Mouse (Mus musculus) midbrain, postnatal 0 days (tissue): Measurements from ENCODE around the gene Dlgap5. TPM values are rescaled to one million over a fixed set of nuclear protein-coding genes. Genes with fewer than 3 reads are reported as not detected.

Source experiments
- ATAC-seq: fragments of 200-750 bp; cut with Nextera tagmentation; 2 replicates; pipeline ENCODE4 v1.8.0; 2017; ENCODE audit warnings: moderate number of reproducible peaks, mild to moderate bottlenecking, moderate TSS enrichment, moderate library complexity; ENCODE audit not compliant: low FRiP score
- DNase-seq: peaks from one replicate; pipeline ENCODE4 v3.0.0-alpha.2; 2015; ENCODE audit warnings: low spot score
- H3K27ac ChIP-seq: fragments of 300-500 bp; sonication (generic); 2 replicates; pipeline ENCODE4 v1.5.1; 2014; ENCODE audit warnings: low read depth, mild to moderate bottlenecking, low read length, mixed read lengths
- H3K27me3 ChIP-seq: fragments of 300-500 bp; sonication (generic); 2 replicates; pipeline ENCODE4 v1.6.1; 2014; ENCODE audit warnings: low read length, control low read depth, mixed read lengths; ENCODE audit not compliant: insufficient read depth
- H3K36me3 ChIP-seq: fragments of 300-500 bp; sonication (generic); 2 replicates; pipeline ENCODE4 v1.6.1; 2014; ENCODE audit warnings: low read length, control low read depth, mixed read lengths; ENCODE audit not compliant: insufficient read depth
- H3K4me1 ChIP-seq: fragments of 300-500 bp; sonication (generic); 2 replicates; pipeline ENCODE4 v1.6.1; 2014; ENCODE audit warnings: mild to moderate bottlenecking, control low read depth, antibody characterized with exemption, low read length, mixed read lengths; ENCODE audit not compliant: insufficient read depth
- H3K4me2 ChIP-seq: fragments of 300-500 bp; sonication (generic); 2 replicates; pipeline ENCODE4 v1.6.1; 2014; ENCODE audit warnings: low read depth, mild to moderate bottlenecking, low read length, mixed read lengths; ENCODE audit not compliant: poor library complexity, severe bottlenecking
- H3K4me3 ChIP-seq: fragments of 300-500 bp; sonication (generic); 2 replicates; pipeline ENCODE4 v1.5.1; 2014; ENCODE audit warnings: low read depth, mild to moderate bottlenecking, low read length, moderate library complexity
- H3K9ac ChIP-seq: fragments of 300-500 bp; sonication (generic); replicated peaks from 2 replicates; pipeline ENCODE4 v1.6.1; 2014; ENCODE audit warnings: mild to moderate bottlenecking, low read length, moderate library complexity, mixed read lengths; ENCODE audit not compliant: poor library complexity, severe bottlenecking
- H3K9me3 ChIP-seq: fragments of 300-500 bp; sonication (generic); 2 replicates; pipeline ENCODE4 v1.6.1; 2016; ENCODE audit warnings: low read length, control low read depth
- CTCF ChIP-seq: IDR thresholded peaks from 2 replicates; pipeline ENCODE4 v1.5.1; 2016; ENCODE audit warnings: antibody characterized with exemption, mild to moderate bottlenecking
- WGBS: fragments of 180-500 bp; shearing (Covaris S2); extraction: QIAGEN DNeasy Blood & Tissue Kit; methylation state at CpG from one replicate; pipeline ENCODE4 v1.1.7; 2014; 5-methylcytosine and 5-hydroxymethylcytosine counted together
- polyA plus RNA-seq: library from polyadenylated mRNA; unstranded; fragments of >200 nt; fragmentation: Nextera tagmentation; extraction: Ambion mirVana; gene quantifications from 2 replicates; pipeline ENCODE4 v1.2.1, GENCODE M21; 2015
- total RNA-seq: library from RNA; depleted of rRNA; stranded (reverse); fragments of >200 nt; gene quantifications from 2 replicates; pipeline ENCODE4 v1.2.3, GENCODE M21; 2014; rRNA removed

The Dlgap5 gene
- total RNA-seq (1.2 and 1.7 TPM in 2 replicates), polyA plus RNA-seq (1.9 and 2.2 TPM in 2 replicates)

DNA sequence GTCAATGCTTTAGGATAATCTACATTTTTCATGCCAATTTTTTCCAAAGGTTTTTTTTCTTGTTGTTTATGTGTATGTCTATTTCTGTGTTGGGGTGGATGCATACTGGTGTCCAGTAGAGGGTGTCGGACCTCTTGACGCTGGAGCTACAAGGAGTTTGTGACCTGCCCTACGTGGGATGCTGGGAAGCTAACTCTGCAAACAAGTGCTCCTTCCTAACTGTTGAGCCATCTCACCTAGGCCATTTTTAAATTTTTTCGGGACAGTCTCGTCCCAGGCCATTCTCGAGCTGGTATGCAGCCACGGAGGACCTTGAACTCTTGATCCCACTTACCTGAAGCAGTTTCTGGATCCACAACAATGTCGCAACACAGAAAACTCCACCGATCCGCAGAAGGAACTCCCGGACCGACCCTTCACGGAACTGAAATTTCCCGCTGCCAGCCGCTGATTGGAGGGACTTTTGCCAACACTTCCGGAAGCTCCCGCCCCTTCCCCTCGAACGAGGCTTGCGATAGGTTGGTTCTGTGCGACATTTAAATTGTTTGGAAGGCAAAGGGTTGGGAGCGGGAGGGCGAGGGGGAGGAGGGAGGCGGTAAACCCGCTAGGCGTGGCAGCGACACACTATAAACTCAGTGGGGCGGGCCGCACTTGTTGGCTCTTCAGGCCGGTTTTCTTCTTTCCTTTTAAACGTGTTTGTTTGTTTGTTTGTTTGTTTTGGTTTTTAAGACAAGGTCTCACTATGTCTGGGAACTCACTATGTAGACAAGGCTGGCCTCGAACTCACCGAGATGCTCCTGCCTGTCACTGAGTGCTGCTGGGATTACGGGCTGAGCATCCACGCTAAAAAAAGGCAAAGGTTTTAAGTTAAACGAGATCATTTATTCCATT lies at the start of gene Dlgap5:
Gene Dlgap5 (minus strand): TSS at position 633 of the 891 bp plus-strand sequence.
- H3K9me3 ChIP-seq: no peaks in the 10 kb centered on the region
- peak; percentile 12; the same call in 1 of the 2 replicates for TF ChIP-seq CTCF
- H3K4me1 ChIP-seq: no peaks in the 10 kb centered on the region
- H3K4me3 ChIP-seq: peak within 1 kb of the TSS; percentile 38
- WGBS: 1% methylated on average over 36 of the region's 36 CpGs
- H3K27me3 ChIP-seq: no peaks in the 10 kb centered on the region
- peak within 1 kb of the TSS; percentile 72 for H3K4me2 ChIP-seq
- no peak within 1 kb of the TSS for H3K27ac ChIP-seq
- peak; percentile 92 for DNase-seq
- peak; percentile 94 for ATAC-seq
- H3K9ac ChIP-seq: no peak within 1 kb of the TSS
- no peaks in the 10 kb centered on the region for H3K36me3 ChIP-seq

- Histone ChIP-seq H3K27ac (no peak overlapping the region), H3K4me2 (no peak overlapping the region), H3K36me3 (no peaks in the 10 kb centered on the region), H3K27me3 (no peaks in the 10 kb centered on the region), H3K9ac (no peak overlapping the region), H3K9me3 (no peaks in the 10 kb centered on the region), H3K4me3 (no peak overlapping the region), H3K4me1 (no peaks in the 10 kb centered on the region)
- TF ChIP-seq CTCF: no peak
- DNase-seq (no peak), ATAC-seq (no peak)
- WGBS: 57% methylated on average over 7 of the region's 7 CpGs
Observed at GRCm38 (mm10) chr14:47465468-47466175, 47.4 kb upstream of the Dlgap5 start.

DNA sequence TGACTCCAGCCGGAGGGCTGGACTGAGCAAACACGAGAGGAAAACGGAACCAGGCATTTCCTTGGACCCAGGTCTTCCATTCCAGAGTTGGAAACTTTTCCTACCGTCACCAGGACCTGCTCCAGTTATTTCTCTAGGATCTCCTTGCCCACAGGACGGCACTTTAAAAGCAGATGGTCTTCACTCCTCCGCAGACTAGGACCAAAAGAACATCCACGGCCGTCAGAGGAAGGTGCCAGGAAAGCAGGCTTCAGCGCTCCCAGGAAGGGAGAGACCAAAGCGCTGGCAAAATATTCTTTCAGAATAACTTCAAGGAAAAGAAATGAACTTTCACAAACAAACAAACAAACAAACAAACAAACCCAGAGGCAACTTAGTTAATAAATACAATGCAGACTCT lies 46.2 kb upstream of the Dlgap5 start:
- no peak overlapping the region for H3K4me3 ChIP-seq
- ATAC-seq (no peak), DNase-seq (no peak)
- H3K4me2 ChIP-seq: no peak overlapping the region
- no peaks in the 10 kb centered on the region for H3K9me3 ChIP-seq
- H3K27ac ChIP-seq: no peak overlapping the region
- no peaks in the 10 kb centered on the region for H3K36me3 ChIP-seq
- no peak for TF ChIP-seq CTCF
- H3K27me3 ChIP-seq: no peaks in the 10 kb centered on the region
- 91% methylated on average over 10 of the region's 10 CpGs for WGBS
- no peak overlapping the region for H3K9ac ChIP-seq
- no peaks in the 10 kb centered on the region for H3K4me1 ChIP-seq

GRCm38 (mm10) chr14:47462877-47463460 lies 44.8 kb upstream of the Dlgap5 start:
- Histone ChIP-seq H3K4me2 (no peak overlapping the region), H3K27me3 (no peaks in the 10 kb centered on the region), H3K27ac (no peak overlapping the region), H3K9me3 (no peaks in the 10 kb centered on the region), H3K4me1 (no peaks in the 10 kb centered on the region), H3K36me3 (no peaks in the 10 kb centered on the region), H3K4me3 (no peak overlapping the region), H3K9ac (no peak overlapping the region)
- no peak for TF ChIP-seq CTCF
- ATAC-seq: no peak
- no peak for DNase-seq
- WGBS: 84% methylated on average over 9 of the region's 9 CpGs

DNA sequence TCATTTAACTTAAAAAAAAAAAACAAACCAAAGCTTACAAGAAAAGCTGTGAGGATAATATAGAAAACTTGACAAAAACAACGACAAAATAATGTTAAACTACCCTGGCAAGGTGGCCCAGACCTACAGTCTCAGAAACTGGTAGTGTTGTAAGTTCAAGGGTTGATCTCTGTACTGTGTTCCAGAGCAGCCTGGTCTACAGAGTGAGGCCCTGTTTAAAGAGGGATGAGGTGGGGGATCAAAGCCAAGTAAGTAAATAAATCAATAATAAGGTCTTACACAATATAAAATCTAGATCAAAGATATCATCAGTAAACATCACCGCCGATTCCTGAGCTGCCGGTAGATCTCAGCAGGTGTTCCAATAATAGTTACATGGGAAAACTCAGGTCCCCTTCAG lies 44.2 kb upstream of the Dlgap5 start:
- H3K27ac ChIP-seq: no peak overlapping the region
- H3K4me1 ChIP-seq: no peaks in the 10 kb centered on the region
- H3K4me3 ChIP-seq: no peak overlapping the region
- H3K9ac ChIP-seq: no peak overlapping the region
- DNase-seq (no peak), ATAC-seq (no peak)
- TF ChIP-seq CTCF: no peak
- no peaks in the 10 kb centered on the region for H3K36me3 ChIP-seq
- H3K27me3 ChIP-seq: no peaks in the 10 kb centered on the region
- no peak overlapping the region for H3K4me2 ChIP-seq
- H3K9me3 ChIP-seq: no peaks in the 10 kb centered on the region
- 78% methylated on average over 4 of the region's 4 CpGs for WGBS
